Mouse (Mus musculus) left cerebral cortex, adult 8-10 months (tissue): ENCODE data around the gene Commd4. TPM values are rescaled to one million over a fixed set of nuclear protein-coding genes. Genes with fewer than 3 reads are reported as not detected.
A peak's percentile ranks its signal among the peaks of the same experiment; 100 is the strongest.
"Not testable (repeated sequence)": the region's sequence is repeated elsewhere in the genome, so short reads cannot be mapped to it uniquely, and the experiment has no call there.

ENCODE experiments used
- DNase-seq, 2 experiments: peaks; one replicate each; pipeline ENCODE4 v3.0.0; 2022; ENCODE audit warnings: low spot score in 2 of 2
- total RNA-seq, 4 experiments: library from RNA; stranded (reverse); gene quantifications; 2 replicates each; pipeline ENCODE4 v1.2.4; 2022

Commd4 gene
- 100 to 1,000 TPM in 1 of 4 experiments, 10 to 100 TPM in 3; 86.3 to 104 (median 93.7) TPM for total RNA-seq

DNA sequence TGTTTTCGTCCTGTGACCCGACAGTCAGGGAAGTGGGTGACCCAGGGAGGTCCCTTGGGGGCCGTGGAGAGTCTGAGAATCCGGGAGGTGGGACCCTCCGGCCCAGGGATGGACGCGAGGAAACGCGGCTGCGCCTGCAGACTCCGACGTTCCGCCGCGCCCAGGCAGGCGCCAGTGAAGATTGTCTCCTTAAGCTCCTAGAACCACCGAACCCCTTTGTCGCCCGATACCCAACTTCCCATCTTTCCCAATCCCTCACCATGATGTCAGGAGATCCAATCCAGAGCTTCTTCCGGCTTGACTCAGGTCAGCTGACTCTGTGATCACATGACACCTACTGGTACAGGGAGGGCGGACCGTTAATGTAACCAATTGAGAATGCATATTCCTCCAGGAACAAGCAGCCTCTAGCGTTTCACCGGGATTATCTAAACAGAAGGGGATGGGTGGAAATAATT is at the start of gene Commd4:
Commd4 (minus strand) TSS at position 319 of the 458 bp plus-strand sequence.
- DNase-seq = peak; percentile 64 to 96

GRCm38 (mm10) chr9:57206896-57207295 is 48.8 kb upstream of the Commd4 start:
- no peak for DNase-seq

DNA sequence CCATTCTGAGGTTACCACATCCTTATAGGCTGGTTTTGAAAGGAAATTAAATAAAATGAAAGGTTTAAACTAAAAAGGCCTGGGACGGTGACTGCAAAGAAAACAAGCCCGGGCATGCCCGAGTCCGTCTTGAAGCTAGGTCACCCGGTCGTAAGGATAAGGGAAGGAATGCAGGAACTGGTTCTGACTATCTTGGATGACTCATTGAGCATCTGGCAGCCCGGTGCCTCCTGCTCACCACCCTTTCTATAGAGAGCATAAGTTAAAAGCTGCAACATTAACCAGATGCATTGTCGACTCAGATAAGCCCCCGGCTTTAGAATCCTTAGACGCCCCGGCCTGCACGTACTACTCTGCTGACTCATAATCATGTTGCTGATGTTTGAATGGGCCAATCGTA is 45.4 kb upstream of the Commd4 start:
- not testable (repeated sequence) for DNase-seq

DNA sequence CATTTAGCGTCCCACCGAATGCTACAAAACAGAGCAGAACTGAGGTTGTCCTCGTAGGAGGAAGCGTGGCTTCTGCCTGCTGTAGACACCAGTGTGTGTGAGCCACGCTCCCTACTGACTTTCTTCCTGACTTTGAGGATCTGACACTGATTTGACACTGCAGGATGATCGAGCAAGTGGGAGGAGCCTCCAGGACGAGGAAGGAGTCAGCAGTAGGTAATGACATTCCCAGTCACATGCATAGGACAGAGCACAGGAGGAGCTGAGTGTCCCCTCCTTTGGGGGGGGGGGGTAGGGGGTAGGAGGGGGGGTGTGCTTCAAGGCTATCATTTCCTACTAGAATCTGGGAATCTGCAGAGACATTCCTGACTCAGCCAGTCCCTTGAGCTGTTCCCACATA is 44.9 kb upstream of the Commd4 start:
- no peak for DNase-seq

DNA sequence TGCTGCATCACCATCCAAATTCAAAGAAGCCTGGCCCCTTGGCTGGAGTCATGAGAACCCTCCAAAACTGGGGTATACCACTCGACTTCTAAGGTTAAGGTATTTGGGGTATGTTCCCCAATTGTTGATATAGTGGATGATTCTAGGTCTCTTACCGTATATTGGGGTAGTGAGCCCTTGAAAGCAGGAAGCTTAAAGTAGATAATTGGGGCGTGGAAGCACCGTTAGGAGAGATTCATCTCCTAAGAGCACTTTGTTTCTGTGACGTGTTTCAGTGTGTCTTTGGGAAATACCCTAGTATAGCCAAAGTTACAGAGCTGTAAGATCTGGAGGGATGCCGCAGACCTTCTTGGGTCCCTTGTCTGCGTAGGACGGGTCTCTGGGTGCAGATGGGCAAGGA is 39.3 kb upstream of the Commd4 start:
- DNase-seq = no peak

DNA sequence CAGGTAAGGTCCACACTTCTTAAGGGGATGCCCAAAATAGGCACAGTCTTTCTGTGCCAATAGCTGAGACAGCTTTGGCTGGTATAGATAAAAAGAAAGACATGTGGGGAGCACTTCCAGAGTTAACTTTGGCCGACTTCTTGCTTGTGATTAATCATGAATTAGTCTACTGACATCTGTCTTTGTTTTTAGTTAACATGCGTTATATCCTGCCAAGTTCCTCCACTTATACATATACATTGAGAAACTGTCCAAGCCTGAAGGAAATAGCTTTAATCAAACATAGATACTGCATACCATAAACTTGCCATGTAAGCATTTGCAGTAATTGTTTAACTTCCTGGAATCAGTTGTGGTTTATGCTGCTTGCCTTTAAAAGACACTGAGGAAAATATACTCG is 38.6 kb upstream of the Commd4 start:
- no peak for DNase-seq

DNA sequence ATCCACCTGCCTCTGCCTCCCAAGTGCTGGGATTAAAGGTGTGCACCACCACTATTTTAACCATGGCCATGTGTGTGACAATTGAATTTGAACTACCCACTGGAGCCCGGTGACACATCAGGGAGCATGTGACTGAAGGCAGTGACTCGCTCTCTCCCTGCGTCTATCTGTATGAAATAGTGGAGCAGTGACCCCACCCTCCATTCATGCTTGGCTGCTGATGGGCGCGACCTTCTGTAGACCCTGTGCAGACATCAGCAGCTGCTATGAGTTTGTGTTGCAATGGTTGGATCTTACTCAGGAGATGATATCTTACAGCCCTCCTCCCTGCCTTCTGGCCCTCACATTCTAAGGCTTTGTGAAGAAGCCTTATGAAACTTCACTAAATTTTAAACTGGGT is 10.3 kb upstream of the Commd4 start:
- no peak for DNase-seq

GRCm38 (mm10) chr9:57166173-57166572 is 8.0 kb upstream of the Commd4 start:
- DNase-seq = no peak

DNA sequence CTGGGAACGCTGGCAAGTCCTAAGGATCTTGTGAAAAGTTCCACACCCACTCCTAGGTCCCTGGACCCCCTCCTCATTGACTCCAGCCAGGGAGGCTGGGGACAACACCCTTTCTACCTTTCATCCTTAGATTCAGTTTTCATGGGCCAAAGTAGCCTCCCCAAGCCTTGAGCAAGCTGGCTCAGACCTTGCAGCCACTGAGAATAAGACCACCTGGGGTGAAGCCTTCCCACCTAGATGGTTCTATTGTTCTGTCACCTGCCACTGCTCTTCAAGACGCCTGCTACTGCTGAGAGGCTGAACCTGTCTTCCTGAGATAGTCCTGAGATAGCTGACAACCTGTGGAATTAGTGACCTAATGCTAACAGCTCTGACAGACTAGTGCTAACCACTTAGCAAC is 5.0 kb upstream of the Commd4 start:
- no peak for DNase-seq

DNA sequence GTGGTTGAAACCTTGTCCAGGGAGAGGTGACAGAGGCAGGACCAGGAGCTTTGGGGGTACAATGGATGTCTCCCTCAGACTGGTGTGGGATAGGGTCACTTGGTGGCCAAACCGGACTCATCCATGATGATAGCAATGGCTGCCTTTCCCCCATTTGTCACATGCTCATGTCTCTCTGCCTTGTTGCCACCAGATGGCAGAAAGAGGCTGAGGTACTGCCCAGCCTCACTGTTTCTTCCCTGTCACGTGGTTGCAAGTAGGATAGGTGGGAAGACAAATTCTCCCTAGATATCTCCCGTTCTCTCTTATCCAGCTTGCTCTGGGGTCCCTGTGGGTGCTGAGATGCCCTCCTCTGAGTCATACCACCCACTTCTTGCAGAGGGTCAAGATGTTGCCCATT is 4.4 kb upstream of the Commd4 start:
- no peak for DNase-seq

DNA sequence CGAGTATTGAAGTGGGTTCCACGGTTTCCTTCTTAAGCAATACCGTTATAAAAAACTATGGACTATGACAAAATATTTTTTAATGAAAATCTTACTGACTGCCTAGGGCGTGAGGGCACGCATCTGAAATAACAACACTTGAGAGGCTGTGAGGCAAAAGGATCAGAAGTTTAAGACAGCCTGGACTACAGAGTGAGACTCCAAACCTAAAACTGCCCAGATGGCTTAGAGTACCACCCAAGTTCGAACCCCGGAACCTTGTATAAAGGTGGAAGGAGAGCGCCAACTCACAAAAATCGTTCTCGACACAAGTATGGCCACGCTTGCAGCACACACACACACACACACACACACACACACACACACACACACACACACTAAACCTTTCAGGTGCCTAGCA is 375 bp upstream of the Commd4 start:
- DNase-seq = no peak

- DNase-seq = no peak
Measured at GRCm38 (mm10) chr9:57157499-57157898, 632 bp downstream of the Commd4 start.

DNA sequence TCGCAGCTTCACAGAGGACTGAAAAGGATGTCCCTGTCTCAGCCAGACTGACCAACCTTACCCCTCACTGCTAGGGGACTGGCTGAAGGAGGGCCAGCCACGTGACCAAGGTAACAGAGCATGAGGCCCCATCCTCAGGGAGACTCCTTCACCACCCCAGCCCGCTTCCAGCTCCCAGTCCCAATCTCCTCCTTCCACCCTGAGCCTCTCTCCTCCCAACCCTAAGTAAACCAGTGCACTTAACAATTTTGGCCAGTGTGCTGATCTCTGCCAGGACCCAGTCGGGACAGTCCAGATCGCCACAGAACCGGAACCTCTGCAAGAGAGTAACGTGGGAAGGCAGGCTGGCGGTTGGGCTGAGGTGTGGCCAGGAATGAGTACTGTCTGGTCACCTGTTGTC is 1.3 kb downstream of the Commd4 start:
- DNase-seq = no peak

GRCm38 (mm10) chr9:57156383-57156782 is 1.7 kb downstream of the Commd4 start:
- no peak for DNase-seq

- DNase-seq = no peak
Measured at GRCm38 (mm10) chr9:57152331-57152730, 5.8 kb downstream of the Commd4 start.

DNA sequence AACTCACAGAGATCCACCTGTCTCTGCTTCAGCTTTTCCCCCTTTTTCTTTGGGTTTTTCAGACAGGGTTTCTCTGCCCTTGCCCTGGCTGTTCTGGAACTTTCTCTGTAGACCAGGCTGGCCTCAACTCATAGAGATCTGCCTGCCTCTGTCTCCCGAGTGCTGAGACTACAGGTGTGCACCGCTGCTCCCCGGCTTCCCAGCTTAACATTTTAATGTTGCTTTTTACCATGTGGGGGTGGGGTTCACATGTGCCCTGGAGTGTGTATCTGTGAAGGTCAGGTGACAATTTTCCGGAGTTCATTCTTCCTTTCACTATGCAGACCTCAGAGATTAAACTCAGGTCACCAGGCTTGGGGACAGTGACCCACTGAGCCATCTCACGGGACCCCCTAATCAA is 7.9 kb downstream of the Commd4 start:
- no peak for DNase-seq

DNA sequence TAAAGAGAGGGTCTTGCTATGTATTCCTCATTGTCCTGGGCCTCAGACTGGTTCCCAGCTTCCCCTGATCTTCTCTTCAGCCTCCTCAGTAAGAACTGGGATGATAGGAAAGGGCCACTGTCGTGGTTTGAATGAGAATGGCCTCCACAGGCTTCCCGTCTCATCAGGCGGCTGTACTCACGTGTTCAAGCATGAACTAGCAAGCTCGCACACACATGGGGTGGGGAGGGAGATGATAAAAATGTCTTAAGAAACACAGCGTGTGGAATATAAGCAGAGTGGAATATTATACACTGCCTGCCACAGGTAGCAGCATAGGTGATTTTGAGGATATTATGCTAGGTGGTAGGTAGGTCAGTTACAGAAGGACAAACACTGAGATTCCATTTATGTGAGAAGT is 9.1 kb downstream of the Commd4 start:
- no peak for DNase-seq

DNA sequence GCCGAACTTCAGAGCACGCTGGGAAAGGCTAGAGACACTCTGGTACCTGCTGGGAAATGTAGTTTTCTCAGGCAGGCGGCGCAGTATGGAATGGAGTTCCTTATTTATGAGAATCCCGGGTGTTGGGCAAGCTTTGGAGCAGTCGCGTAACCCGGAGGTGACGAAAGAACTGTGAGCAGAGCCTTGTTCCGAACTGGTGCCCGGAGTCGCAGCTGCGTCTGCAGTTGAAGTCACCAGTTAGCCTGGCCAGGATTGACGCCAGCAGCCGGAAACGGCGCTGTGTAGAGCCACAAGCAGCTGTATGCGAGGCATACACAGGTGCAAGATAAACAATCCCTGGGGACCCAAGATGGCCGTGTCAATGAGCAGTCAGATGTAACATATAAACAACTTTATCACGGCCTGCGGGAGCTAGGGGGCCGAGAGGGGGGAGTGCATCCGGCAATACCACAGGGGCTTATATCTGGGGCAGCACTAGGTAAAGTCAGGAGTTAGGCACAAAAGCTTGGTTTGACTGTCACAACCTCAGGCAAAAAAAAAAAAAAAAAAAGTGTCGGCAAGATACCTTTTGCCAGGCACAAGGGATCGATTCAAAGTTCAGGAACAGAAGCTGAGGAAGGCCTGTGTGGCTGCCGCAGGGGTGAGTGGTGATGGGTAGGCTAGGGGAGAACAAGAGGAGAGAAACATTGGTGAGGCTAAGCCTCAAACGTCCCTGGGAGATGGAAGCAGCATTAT is 9.8 kb downstream of the Commd4 start, which contains the start of gene Neil1:
Neil1 (minus strand) TSS at position 162 of the 735 bp plus-strand sequence.
- peak; percentile 71 to 95 for DNase-seq

- DNase-seq = peak in 1 of 2 experiments; percentile 32
Measured at GRCm38 (mm10) chr9:57147205-57148143, 10.7 kb downstream of the Commd4 start.

GRCm38 (mm10) chr9:57146451-57147066 is 11.6 kb downstream of the Commd4 start:
- no peak for DNase-seq

GRCm38 (mm10) chr9:57144830-57145229 is 13.3 kb downstream of the Commd4 start:
- no peak for DNase-seq

- no peak for DNase-seq
Measured at GRCm38 (mm10) chr9:57143212-57143611, 14.9 kb downstream of the Commd4 start.
